Mouse (Mus musculus): ENCODE data around the gene Rbbp4. TPM values are rescaled to one million over a fixed set of nuclear protein-coding genes. Genes with fewer than 3 reads are reported as not detected.
"Not testable (repeated sequence)": the region's sequence is repeated elsewhere in the genome, so short reads cannot be mapped to it uniquely, and the experiment has no call there.

The Rbbp4 gene
- polyA plus RNA-seq, 1 experiment from 2014 or later: 644 TPM

- H3K27me3 ChIP-seq (ENCODE audit: control insufficient read depth, insufficient read depth, low read length): no peaks in the 10 kb centered on the region
- H3K27ac ChIP-seq (replicated peaks; ENCODE audit: low read depth, low read length): no peak overlapping the region
- ATAC-seq (ENCODE audit: insufficient number of reproducible peaks, low FRiP score, low TSS enrichment, low read depth): no peak
- no peak overlapping the region for H3K4me3 ChIP-seq (ENCODE audit: low read depth, low read length)
- H3K4me1 ChIP-seq (ENCODE audit: control insufficient read depth, insufficient read depth, low read length): no peaks in the 10 kb centered on the region
- H3K9ac ChIP-seq (ENCODE audit: low read length): no peak overlapping the region
- no peak for DNase-seq (ENCODE audit: low spot score)
- 94% methylated on average over 9 of the region's 9 CpGs for WGBS
- no peak overlapping the region for H3K4me2 ChIP-seq (ENCODE audit: low read depth, severe bottlenecking)
- no peaks in the 10 kb centered on the region for H3K9me3 ChIP-seq (ENCODE audit: control insufficient read depth, low read length)
- no peaks in the 10 kb centered on the region for H3K36me3 ChIP-seq (ENCODE audit: control insufficient read depth, insufficient read depth, low read length)
Measured at GRCm38 (mm10) chr4:129363463-129363862, 28.3 kb upstream of the Rbbp4 start.

DNA sequence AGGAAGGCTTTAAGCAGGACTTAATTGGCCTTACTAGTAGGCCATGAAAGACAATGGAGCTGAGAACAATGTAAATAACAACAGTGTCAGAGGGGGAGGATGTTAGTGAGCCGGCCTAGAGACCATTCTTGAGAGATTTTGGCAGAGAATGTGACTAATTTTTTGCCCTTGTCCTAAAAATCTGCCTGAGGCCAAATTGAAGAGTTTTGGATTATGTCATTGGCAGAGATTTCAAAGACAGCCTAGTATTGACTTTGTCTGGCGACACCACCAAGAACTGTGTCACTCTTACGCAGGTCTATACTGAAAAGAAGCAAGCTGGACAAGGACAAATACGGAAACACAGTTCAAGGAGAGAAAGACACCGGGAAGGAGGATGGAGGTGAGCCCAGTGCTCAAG is 27.6 kb upstream of the Rbbp4 start:
- no peak overlapping the region for H3K4me3 ChIP-seq (ENCODE audit: low read depth, low read length)
- 79% methylated on average over 5 of the region's 5 CpGs for WGBS
- no peaks in the 10 kb centered on the region for H3K9me3 ChIP-seq (ENCODE audit: control insufficient read depth, low read length)
- no peaks in the 10 kb centered on the region for H3K4me1 ChIP-seq (ENCODE audit: control insufficient read depth, insufficient read depth, low read length)
- H3K36me3 ChIP-seq (ENCODE audit: control insufficient read depth, insufficient read depth, low read length): no peaks in the 10 kb centered on the region
- no peak for ATAC-seq (ENCODE audit: insufficient number of reproducible peaks, low FRiP score, low TSS enrichment, low read depth)
- DNase-seq (ENCODE audit: low spot score): no peak
- H3K4me2 ChIP-seq (ENCODE audit: low read depth, severe bottlenecking): no peak overlapping the region
- H3K27ac ChIP-seq (replicated peaks; ENCODE audit: low read depth, low read length): no peak overlapping the region
- no peaks in the 10 kb centered on the region for H3K27me3 ChIP-seq (ENCODE audit: control insufficient read depth, insufficient read depth, low read length)
- no peak overlapping the region for H3K9ac ChIP-seq (ENCODE audit: low read length)

DNA sequence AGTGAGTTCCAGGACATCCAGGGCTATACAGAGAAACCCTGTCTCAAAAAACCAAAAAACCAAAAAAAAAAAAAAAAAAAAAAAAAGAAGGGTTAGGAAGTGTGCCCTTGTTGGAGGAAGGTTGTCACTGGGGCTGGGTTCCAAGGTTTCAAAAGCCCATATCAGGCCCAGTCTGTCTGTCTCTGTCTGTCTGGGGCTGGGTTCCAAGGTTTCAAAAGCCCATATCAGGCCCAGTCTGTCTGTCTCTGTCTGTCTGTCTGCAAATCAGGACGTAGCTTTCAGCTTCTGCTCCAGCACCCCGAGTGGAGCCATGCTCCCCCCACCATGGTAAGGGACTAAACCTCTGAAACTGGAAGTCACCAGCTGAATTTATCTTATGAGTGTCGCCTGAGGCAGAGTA is 27.1 kb upstream of the Rbbp4 start:
- H3K4me1 ChIP-seq (ENCODE audit: control insufficient read depth, insufficient read depth, low read length); H3K27ac ChIP-seq (replicated peaks; ENCODE audit: low read depth, low read length); H3K9me3 ChIP-seq (ENCODE audit: control insufficient read depth, low read length); H3K27me3 ChIP-seq (ENCODE audit: control insufficient read depth, insufficient read depth, low read length); H3K9ac ChIP-seq (ENCODE audit: low read length); DNase-seq (ENCODE audit: low spot score); ATAC-seq (ENCODE audit: insufficient number of reproducible peaks, low FRiP score, low TSS enrichment, low read depth); H3K4me2 ChIP-seq (ENCODE audit: low read depth, severe bottlenecking); H3K36me3 ChIP-seq (ENCODE audit: control insufficient read depth, insufficient read depth, low read length); H3K4me3 ChIP-seq (ENCODE audit: low read depth, low read length): not testable (repeated sequence)
- WGBS: 93% methylated on average over 3 of the region's 3 CpGs

- H3K9ac ChIP-seq (ENCODE audit: low read length): no peak overlapping the region
- no peaks in the 10 kb centered on the region for H3K27me3 ChIP-seq (ENCODE audit: control insufficient read depth, insufficient read depth, low read length)
- ATAC-seq (ENCODE audit: insufficient number of reproducible peaks, low FRiP score, low TSS enrichment, low read depth) (no peak), DNase-seq (ENCODE audit: low spot score) (no peak)
- H3K4me1 ChIP-seq (ENCODE audit: control insufficient read depth, insufficient read depth, low read length): no peaks in the 10 kb centered on the region
- H3K4me3 ChIP-seq (ENCODE audit: low read depth, low read length): no peak overlapping the region
- H3K4me2 ChIP-seq (ENCODE audit: low read depth, severe bottlenecking): no peak overlapping the region
- peaks cover 3% of the 10 kb centered on the region; the same call in 1 of the 2 replicates for H3K36me3 ChIP-seq (ENCODE audit: control insufficient read depth, insufficient read depth, low read length)
- no peaks in the 10 kb centered on the region for H3K9me3 ChIP-seq (ENCODE audit: control insufficient read depth, low read length)
- WGBS: 84% methylated on average over 15 of the region's 15 CpGs
- no peak overlapping the region for H3K27ac ChIP-seq (replicated peaks; ENCODE audit: low read depth, low read length)
Measured at GRCm38 (mm10) chr4:129357613-129358163, 22.5 kb upstream of the Rbbp4 start.

DNA sequence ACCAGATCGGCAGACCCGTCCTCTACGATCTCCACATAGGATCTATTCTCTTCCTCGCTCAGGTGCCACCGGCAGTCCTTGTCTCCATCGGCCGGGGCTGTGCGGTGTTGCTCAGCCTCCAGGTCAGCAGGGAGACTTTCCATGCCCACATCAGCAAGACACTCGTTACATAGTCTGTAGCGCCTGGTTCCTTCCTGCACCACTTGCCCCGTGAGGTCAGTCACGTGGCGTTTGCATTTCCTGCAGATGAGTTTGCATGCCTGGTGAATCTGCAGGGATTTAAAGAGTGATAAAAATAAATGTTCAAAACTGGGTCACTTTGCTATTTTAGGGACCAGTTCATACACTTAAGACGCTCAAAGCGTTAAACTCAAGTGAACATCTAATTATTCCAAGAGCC is 19.1 kb upstream of the Rbbp4 start:
- Histone ChIP-seq H3K9me3 (ENCODE audit: control insufficient read depth, low read length) (no peaks in the 10 kb centered on the region), H3K27ac (replicated peaks; ENCODE audit: low read depth, low read length) (no peak overlapping the region), H3K4me3 (ENCODE audit: low read depth, low read length) (no peak overlapping the region), H3K27me3 (ENCODE audit: control insufficient read depth, insufficient read depth, low read length) (no peaks in the 10 kb centered on the region), H3K4me1 (ENCODE audit: control insufficient read depth, insufficient read depth, low read length) (no peaks in the 10 kb centered on the region), H3K9ac (ENCODE audit: low read length) (no peak overlapping the region), H3K36me3 (ENCODE audit: control insufficient read depth, insufficient read depth, low read length) (peaks cover 3% of the 10 kb centered on the region; the same call in 1 of the 2 replicates), H3K4me2 (ENCODE audit: low read depth, severe bottlenecking) (no peak overlapping the region)
- DNase-seq (ENCODE audit: low spot score): no peak
- WGBS: 83% methylated on average over 15 of the region's 15 CpGs
- no peak for ATAC-seq (ENCODE audit: insufficient number of reproducible peaks, low FRiP score, low TSS enrichment, low read depth)

DNA sequence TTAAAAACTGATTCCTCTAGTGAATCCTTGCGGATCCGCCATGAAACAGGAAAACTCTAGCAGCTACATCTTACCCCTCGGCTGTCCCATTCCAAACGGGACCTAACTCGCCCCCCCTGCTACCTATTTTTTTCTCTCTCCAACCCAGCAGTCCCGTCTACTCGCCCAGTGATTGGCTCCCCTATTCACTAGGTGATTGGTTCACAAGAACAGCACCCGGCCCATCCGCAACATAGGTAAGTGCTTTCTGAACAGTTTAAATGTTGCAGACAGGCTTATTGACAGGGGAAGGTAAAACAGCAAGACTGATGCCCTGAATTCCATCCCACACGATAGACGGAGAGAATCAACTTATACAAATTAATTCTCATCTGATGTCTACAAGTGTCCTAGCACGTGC is 18.0 kb upstream of the Rbbp4 start:
- 88% methylated on average over 12 of the region's 12 CpGs for WGBS
- no peaks in the 10 kb centered on the region for H3K4me1 ChIP-seq (ENCODE audit: control insufficient read depth, insufficient read depth, low read length)
- no peak overlapping the region for H3K9ac ChIP-seq (ENCODE audit: low read length)
- ATAC-seq (ENCODE audit: insufficient number of reproducible peaks, low FRiP score, low TSS enrichment, low read depth) (no peak), DNase-seq (ENCODE audit: low spot score) (no peak)
- H3K36me3 ChIP-seq (ENCODE audit: control insufficient read depth, insufficient read depth, low read length): peaks cover 3% of the 10 kb centered on the region; the same call in 1 of the 2 replicates
- no peak overlapping the region for H3K4me3 ChIP-seq (ENCODE audit: low read depth, low read length)
- H3K27me3 ChIP-seq (ENCODE audit: control insufficient read depth, insufficient read depth, low read length): no peaks in the 10 kb centered on the region
- no peaks in the 10 kb centered on the region for H3K9me3 ChIP-seq (ENCODE audit: control insufficient read depth, low read length)
- no peak overlapping the region for H3K4me2 ChIP-seq (ENCODE audit: low read depth, severe bottlenecking)
- no peak overlapping the region for H3K27ac ChIP-seq (replicated peaks; ENCODE audit: low read depth, low read length)

- Histone ChIP-seq H3K4me3 (ENCODE audit: low read depth, low read length) (no peak overlapping the region), H3K9ac (ENCODE audit: low read length) (no peak overlapping the region), H3K9me3 (ENCODE audit: control insufficient read depth, low read length) (no peaks in the 10 kb centered on the region), H3K36me3 (ENCODE audit: control insufficient read depth, insufficient read depth, low read length) (peaks cover under 1% of the 10 kb centered on the region; the same call in 1 of the 2 replicates), H3K27ac (replicated peaks; ENCODE audit: low read depth, low read length) (no peak overlapping the region), H3K4me2 (ENCODE audit: low read depth, severe bottlenecking) (no peak overlapping the region), H3K27me3 (ENCODE audit: control insufficient read depth, insufficient read depth, low read length) (no peaks in the 10 kb centered on the region), H3K4me1 (ENCODE audit: control insufficient read depth, insufficient read depth, low read length) (no peaks in the 10 kb centered on the region)
- ATAC-seq (ENCODE audit: insufficient number of reproducible peaks, low FRiP score, low TSS enrichment, low read depth) (no peak), DNase-seq (ENCODE audit: low spot score) (no peak)
- WGBS: 83% methylated on average over 6 of the region's 6 CpGs
Measured at GRCm38 (mm10) chr4:129351111-129351510, 15.9 kb upstream of the Rbbp4 start.

DNA sequence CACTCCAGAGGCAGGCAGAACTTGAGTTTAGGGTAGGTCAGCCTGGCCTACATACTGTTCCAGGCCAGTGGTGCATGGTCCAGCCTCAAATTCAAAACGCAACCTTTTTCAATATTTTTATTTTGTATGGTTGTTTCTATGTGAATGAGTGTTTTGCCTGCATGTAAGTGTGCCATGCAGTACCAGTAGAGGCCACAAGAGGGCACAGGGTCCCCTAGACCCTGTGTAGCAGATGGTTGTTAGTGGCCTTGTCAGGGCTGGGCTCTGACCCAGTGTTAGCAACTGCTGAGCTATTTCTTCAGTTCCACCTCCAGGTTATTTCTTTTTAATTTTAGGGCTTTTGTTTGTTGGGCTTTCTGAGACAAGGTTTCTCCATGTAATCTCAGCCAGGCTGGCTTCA is 15.5 kb upstream of the Rbbp4 start:
- Histone ChIP-seq H3K27ac (replicated peaks; ENCODE audit: low read depth, low read length) (no peak overlapping the region), H3K9me3 (ENCODE audit: control insufficient read depth, low read length) (no peaks in the 10 kb centered on the region), H3K4me3 (ENCODE audit: low read depth, low read length) (no peak overlapping the region), H3K9ac (ENCODE audit: low read length) (no peak overlapping the region), H3K4me2 (ENCODE audit: low read depth, severe bottlenecking) (no peak overlapping the region), H3K27me3 (ENCODE audit: control insufficient read depth, insufficient read depth, low read length) (no peaks in the 10 kb centered on the region), H3K4me1 (ENCODE audit: control insufficient read depth, insufficient read depth, low read length) (no peaks in the 10 kb centered on the region), H3K36me3 (ENCODE audit: control insufficient read depth, insufficient read depth, low read length) (no peaks in the 10 kb centered on the region)
- 8% methylated on average over 1 of the region's 1 CpGs for WGBS
- ATAC-seq (ENCODE audit: insufficient number of reproducible peaks, low FRiP score, low TSS enrichment, low read depth) (no peak), DNase-seq (ENCODE audit: low spot score) (peak; percentile 92)

GRCm38 (mm10) chr4:129346481-129347154 is 11.4 kb upstream of the Rbbp4 start:
- Histone ChIP-seq H3K27ac (replicated peaks; ENCODE audit: low read depth, low read length) (no peak overlapping the region), H3K4me1 (ENCODE audit: control insufficient read depth, insufficient read depth, low read length) (no peaks in the 10 kb centered on the region), H3K27me3 (ENCODE audit: control insufficient read depth, insufficient read depth, low read length) (no peaks in the 10 kb centered on the region), H3K9ac (ENCODE audit: low read length) (no peak overlapping the region), H3K9me3 (ENCODE audit: control insufficient read depth, low read length) (no peaks in the 10 kb centered on the region), H3K4me2 (ENCODE audit: low read depth, severe bottlenecking) (no peak overlapping the region), H3K4me3 (ENCODE audit: low read depth, low read length) (no peak overlapping the region), H3K36me3 (ENCODE audit: control insufficient read depth, insufficient read depth, low read length) (peaks cover 6% of the 10 kb centered on the region)
- WGBS: 86% methylated on average over 15 of the region's 15 CpGs
- no peak for DNase-seq (ENCODE audit: low spot score)
- no peak for ATAC-seq (ENCODE audit: insufficient number of reproducible peaks, low FRiP score, low TSS enrichment, low read depth)

All from limb, embryonic 11.5 days (tissue).